Mouse (Mus musculus) limb, embryonic 14.5 days (tissue): ENCODE results near the gene Sncg. TPM values are rescaled to one million over a fixed set of nuclear protein-coding genes. Genes with fewer than 3 reads are reported as not detected.

Experiments
- ATAC-seq: fragments of 200-750 bp; cut with Nextera tagmentation; 2 replicates; pipeline ENCODE4 v1.8.0; 2017; ENCODE audit warnings: low read depth, moderate number of reproducible peaks, moderate TSS enrichment; ENCODE audit not compliant: low FRiP score
- DNase-seq: peaks from one replicate; pipeline ENCODE4 v3.0.0-alpha.2; 2015; ENCODE audit warnings: low spot score
- H3K27ac ChIP-seq: fragments of 300-500 bp; sonication (generic); replicated peaks from 2 replicates; pipeline ENCODE4 v1.5.1; 2014; ENCODE audit warnings: low read depth, mild to moderate bottlenecking, low read length, moderate library complexity, mixed read lengths
- H3K27me3 ChIP-seq: fragments of 300-500 bp; sonication (generic); 2 replicates; pipeline ENCODE4 v1.6.1; 2014; ENCODE audit warnings: low read length, mixed read lengths; ENCODE audit not compliant: control insufficient read depth, insufficient read depth
- H3K36me3 ChIP-seq: fragments of 300-500 bp; sonication (generic); 2 replicates; pipeline ENCODE4 v1.6.1; 2014; ENCODE audit warnings: mild to moderate bottlenecking, low read length, moderate library complexity, mixed read lengths; ENCODE audit not compliant: control insufficient read depth, insufficient read depth
- H3K4me1 ChIP-seq: fragments of 300-500 bp; sonication (generic); 2 replicates; pipeline ENCODE4 v1.6.1; 2014; ENCODE audit warnings: antibody characterized with exemption, low read length, mixed read lengths; ENCODE audit not compliant: control insufficient read depth, insufficient read depth
- H3K4me2 ChIP-seq: fragments of 300-500 bp; sonication (generic); replicated peaks from 2 replicates; pipeline ENCODE4 v1.6.1; 2014; ENCODE audit warnings: low read depth, mild to moderate bottlenecking, low read length, moderate library complexity; ENCODE audit not compliant: severe bottlenecking
- H3K4me3 ChIP-seq: fragments of 300-500 bp; sonication (generic); replicated peaks from 2 replicates; pipeline ENCODE4 v1.5.1; 2014; ENCODE audit warnings: low read length
- H3K9ac ChIP-seq: fragments of 300-500 bp; sonication (generic); 2 replicates; pipeline ENCODE4 v1.6.1; 2014; ENCODE audit warnings: mild to moderate bottlenecking, low read depth, low read length, moderate library complexity; ENCODE audit not compliant: severe bottlenecking
- H3K9me3 ChIP-seq: fragments of 300-500 bp; sonication (generic); 2 replicates; pipeline ENCODE4 v1.6.1; 2016; ENCODE audit warnings: low read length; ENCODE audit not compliant: control insufficient read depth
- POLR2A ChIP-seq: fragments of 200-500 bp; IDR thresholded peaks from 2 replicates; pipeline ENCODE4 v1.8.0; 2012; ENCODE audit warnings: inconsistent platforms, mild to moderate bottlenecking, moderate library complexity, borderline replicate concordance; ENCODE audit not compliant: insufficient read depth, insufficient read length; ENCODE audit errors: extremely low read depth
- WGBS: fragments of 180-500 bp; shearing (Covaris S2); extraction: QIAGEN DNeasy Blood & Tissue Kit; methylation state at CpG from one replicate; pipeline ENCODE4 v1.1.7; 2014; 5-methylcytosine and 5-hydroxymethylcytosine counted together
- polyA plus RNA-seq, 2 experiments: library from polyadenylated mRNA; depleted of rRNA in 1 of 2; stranded (reverse) in 1 of 2; unstranded in 1 of 2; fragments of >200 nt; fragmentation: Nextera tagmentation in 1 of 2; extraction: Ambion mirVana in 1 of 2; gene quantifications; 2 replicates each; pipeline versions ENCODE4 v1.2.1 to v1.2.3; 2012 to 2014

Sncg gene
- polyA plus RNA-seq, 2 experiments, result 3.6 to 3.8 TPM

GRCm38 (mm10) chr14:34341993-34342392, 32.6 kb downstream of the Sncg start:
- no peak for TF ChIP-seq POLR2A
- ATAC-seq, result no peak

GRCm38 (mm10) chr14:34339446-34339845, 35.1 kb downstream of the Sncg start:
- 73% methylated on average over 1 of the region's 1 CpGs for WGBS
- ATAC-seq (no peak), DNase-seq (no peak)
- Histone ChIP-seq H3K27me3 (no peaks in the 10 kb centered on the region), H3K4me3 (no peak overlapping the region), H3K4me1 (no peaks in the 10 kb centered on the region), H3K36me3 (peaks cover 81% of the 10 kb centered on the region), H3K27ac (no peak overlapping the region), H3K9me3 (no peaks in the 10 kb centered on the region), H3K9ac (no peak overlapping the region), H3K4me2 (no peak overlapping the region)
- no peak for TF ChIP-seq POLR2A

More at GRCm38 (mm10) chr14:34341993-34342392, 32.6 kb downstream of the Sncg start:
- Histone ChIP-seq H3K9me3 (no peaks in the 10 kb centered on the region), H3K27ac (no peak overlapping the region), H3K4me1 (no peaks in the 10 kb centered on the region), H3K9ac (no peak overlapping the region), H3K4me3 (no peak overlapping the region), H3K4me2 (no peak overlapping the region), H3K36me3 (peaks cover 56% of the 10 kb centered on the region), H3K27me3 (no peaks in the 10 kb centered on the region)
- DNase-seq, result no peak
- WGBS, result 93% methylated on average over 4 of the region's 4 CpGs

- no peaks in the 10 kb centered on the region for H3K27me3 ChIP-seq
These were observed 42.1 kb downstream of the Sncg start for GRCm38 (mm10) chr14:34332476-34332875.

GRCm38 (mm10) chr14:34331886-34332285, 42.7 kb downstream of the Sncg start:
- no peak for TF ChIP-seq POLR2A
- no peak for ATAC-seq
- H3K27ac ChIP-seq, result no peak overlapping the region
- no peaks in the 10 kb centered on the region for H3K9me3 ChIP-seq
- H3K4me3 ChIP-seq, result no peak overlapping the region
- peaks cover 77% of the 10 kb centered on the region for H3K36me3 ChIP-seq
- no peak for DNase-seq
- H3K27me3 ChIP-seq, result no peaks in the 10 kb centered on the region
- 75% methylated on average over 3 of the region's 3 CpGs for WGBS
- no peak overlapping the region for H3K4me2 ChIP-seq
- no peak overlapping the region for H3K9ac ChIP-seq
- H3K4me1 ChIP-seq, result no peaks in the 10 kb centered on the region

More at GRCm38 (mm10) chr14:34332476-34332875, 42.1 kb downstream of the Sncg start:
- Histone ChIP-seq H3K36me3 (peaks cover 78% of the 10 kb centered on the region), H3K9ac (no peak overlapping the region), H3K4me1 (no peaks in the 10 kb centered on the region), H3K9me3 (no peaks in the 10 kb centered on the region), H3K4me3 (no peak overlapping the region), H3K4me2 (no peak overlapping the region), H3K27ac (no peak overlapping the region)
- ATAC-seq (no peak), DNase-seq (no peak)
- 88% methylated on average over 5 of the region's 5 CpGs for WGBS
- no peak for TF ChIP-seq POLR2A

- DNase-seq (no peak), ATAC-seq (no peak)
- Histone ChIP-seq H3K27me3 (no peaks in the 10 kb centered on the region), H3K4me3 (no peak overlapping the region), H3K9ac (no peak overlapping the region), H3K4me2 (no peak overlapping the region), H3K36me3 (peaks cover 76% of the 10 kb centered on the region), H3K9me3 (no peaks in the 10 kb centered on the region), H3K4me1 (no peaks in the 10 kb centered on the region), H3K27ac (no peak overlapping the region)
- WGBS, result 92% methylated on average over 9 of the region's 9 CpGs
- no peak for TF ChIP-seq POLR2A
These were observed 43.9 kb downstream of the Sncg start for GRCm38 (mm10) chr14:34330657-34331158.

- no peak for TF ChIP-seq POLR2A
- 69% methylated on average over 1 of the region's 1 CpGs for WGBS
- no peaks in the 10 kb centered on the region for H3K9me3 ChIP-seq
- no peaks in the 10 kb centered on the region for H3K4me1 ChIP-seq
- DNase-seq, result no peak
- no peak overlapping the region for H3K4me2 ChIP-seq
- no peak overlapping the region for H3K4me3 ChIP-seq
- no peak for ATAC-seq
- H3K27ac ChIP-seq, result no peak overlapping the region
- H3K27me3 ChIP-seq, result no peaks in the 10 kb centered on the region
- peaks cover 72% of the 10 kb centered on the region for H3K36me3 ChIP-seq
- H3K9ac ChIP-seq, result no peak overlapping the region
These were observed 47.0 kb downstream of the Sncg start for GRCm38 (mm10) chr14:34327618-34328017.
